Mouse (Mus musculus) limb, embryonic 12.5 days (tissue): ENCODE results near the gene Gprin3. TPM values are rescaled to one million over a fixed set of nuclear protein-coding genes. Genes with fewer than 3 reads are reported as not detected.
"Not testable (repeated sequence)": the region's sequence is repeated elsewhere in the genome, so short reads cannot be mapped to it uniquely, and the experiment has no call there.

ENCODE experiments used
- ATAC-seq: fragments of 200-750 bp; cut with Nextera tagmentation; 2 replicates; pipeline ENCODE4 v1.8.0; 2017; ENCODE audit warnings: low read depth, moderate TSS enrichment; ENCODE audit not compliant: insufficient number of reproducible peaks, insufficient read depth, low FRiP score, low TSS enrichment
- H3K27ac ChIP-seq: fragments of 300-500 bp; sonication (generic); 2 replicates; pipeline ENCODE4 v1.5.1; 2016; ENCODE audit warnings: mild to moderate bottlenecking, moderate library complexity
- H3K27me3 ChIP-seq: fragments of 300-500 bp; sonication (generic); 2 replicates; pipeline ENCODE4 v1.6.1; 2016; ENCODE audit warnings: mild to moderate bottlenecking, moderate library complexity
- H3K36me3 ChIP-seq: fragments of 300-500 bp; sonication (generic); 2 replicates; pipeline ENCODE4 v1.6.1; 2016; ENCODE audit warnings: mild to moderate bottlenecking, moderate library complexity
- H3K4me1 ChIP-seq: fragments of 300-500 bp; sonication (generic); replicated peaks from 2 replicates; pipeline ENCODE4 v1.6.1; 2016
- H3K4me2 ChIP-seq: fragments of 300-500 bp; sonication (generic); 2 replicates; pipeline ENCODE4 v1.6.1; 2016; ENCODE audit warnings: mild to moderate bottlenecking, moderate library complexity
- H3K4me3 ChIP-seq: fragments of 300-500 bp; sonication (generic); replicated peaks from 2 replicates; pipeline ENCODE4 v1.5.1; 2016; ENCODE audit warnings: mild to moderate bottlenecking
- H3K9ac ChIP-seq: fragments of 300-500 bp; sonication (generic); replicated peaks from 2 replicates; pipeline ENCODE4 v1.6.1; 2016; ENCODE audit warnings: mild to moderate bottlenecking, moderate library complexity
- H3K9me3 ChIP-seq: fragments of 300-500 bp; sonication (generic); 2 replicates; pipeline ENCODE4 v1.6.1; 2016; ENCODE audit warnings: mild to moderate bottlenecking, moderate library complexity
- WGBS: fragments of 180-500 bp; shearing (Covaris S2); methylation state at CpG from one replicate; pipeline ENCODE4 v1.1.7; 2016; 5-methylcytosine and 5-hydroxymethylcytosine counted together
- polyA plus RNA-seq: library from polyadenylated mRNA; unstranded; fragments of >200 nt; fragmentation: Nextera tagmentation; extraction: Ambion mirVana; gene quantifications from 2 replicates; pipeline ENCODE4 v1.2.1, GENCODE M21; 2016

Gprin3 gene
- polyA plus RNA-seq, 1 experiment from 2014 or later = 0.93 TPM

DNA sequence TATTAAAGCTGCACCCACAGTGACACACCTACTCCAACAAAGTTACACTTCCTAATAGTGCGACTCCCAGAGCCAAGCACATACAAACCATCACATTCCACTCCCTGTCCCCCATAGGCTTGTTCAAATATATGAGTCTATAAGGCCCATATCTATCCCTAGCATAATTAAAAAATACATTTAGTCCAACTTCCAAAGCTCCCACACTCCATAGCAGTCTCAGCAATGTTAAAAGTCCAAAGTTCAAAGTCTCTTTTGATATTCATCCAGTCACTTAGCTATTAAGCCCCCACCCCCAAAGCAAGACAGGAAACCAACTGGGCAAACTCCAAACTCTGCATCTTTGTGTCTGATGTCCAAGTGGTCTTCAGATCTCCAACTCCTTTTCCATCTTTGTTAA lies 84.9 kb downstream of the Gprin3 start:
- no peak overlapping the region for H3K4me3 ChIP-seq
- 79% methylated on average over 1 of the region's 1 CpGs for WGBS
- no peak overlapping the region for H3K4me2 ChIP-seq
- H3K9ac ChIP-seq = no peak overlapping the region
- H3K4me1 ChIP-seq = no peaks in the 10 kb centered on the region
- no peak for ATAC-seq
- no peaks in the 10 kb centered on the region for H3K27me3 ChIP-seq
- no peaks in the 10 kb centered on the region for H3K36me3 ChIP-seq
- H3K9me3 ChIP-seq = no peaks in the 10 kb centered on the region
- no peak overlapping the region for H3K27ac ChIP-seq

- Histone ChIP-seq H3K9me3 (no peaks in the 10 kb centered on the region), H3K4me1 (no peaks in the 10 kb centered on the region), H3K4me2 (no peak overlapping the region), H3K4me3 (no peak overlapping the region), H3K9ac (no peak overlapping the region), H3K27me3 (no peaks in the 10 kb centered on the region), H3K27ac (no peak overlapping the region), H3K36me3 (no peaks in the 10 kb centered on the region)
- no peak for ATAC-seq
- WGBS = 86% methylated on average over 1 of the region's 1 CpGs
Measured at GRCm38 (mm10) chr6:59328297-59328696, 97.8 kb downstream of the Gprin3 start.

DNA sequence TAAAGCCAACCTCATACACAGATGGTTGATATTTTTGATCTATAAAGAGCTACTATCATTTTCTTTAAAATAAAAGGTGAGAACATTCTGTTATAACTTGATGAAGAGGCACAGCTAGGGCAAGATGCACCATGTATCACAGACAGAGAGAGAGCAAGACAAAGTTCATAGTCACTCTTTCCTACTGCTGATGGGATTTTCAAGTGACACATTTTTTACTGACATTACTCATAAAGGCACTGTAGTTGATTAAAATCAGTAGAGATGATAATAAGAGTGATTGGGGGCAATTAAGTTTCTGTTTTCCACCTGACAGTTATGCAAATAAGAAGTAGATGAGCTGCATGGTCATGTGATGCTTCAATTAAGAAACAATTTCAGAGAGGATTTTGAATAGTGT lies 110.2 kb downstream of the Gprin3 start:
- no peaks in the 10 kb centered on the region for H3K36me3 ChIP-seq
- ATAC-seq = no peak
- no peaks in the 10 kb centered on the region for H3K27me3 ChIP-seq
- H3K4me2 ChIP-seq = no peak overlapping the region
- no peak overlapping the region for H3K4me3 ChIP-seq
- no peaks in the 10 kb centered on the region for H3K9me3 ChIP-seq
- no peak overlapping the region for H3K27ac ChIP-seq
- no peaks in the 10 kb centered on the region for H3K4me1 ChIP-seq
- no peak overlapping the region for H3K9ac ChIP-seq

GRCm38 (mm10) chr6:59315090-59315489 lies 111.0 kb downstream of the Gprin3 start:
- no peak for ATAC-seq
- Histone ChIP-seq H3K36me3 (no peaks in the 10 kb centered on the region), H3K4me3 (no peak overlapping the region), H3K4me2 (no peak overlapping the region), H3K9me3 (no peaks in the 10 kb centered on the region), H3K27ac (no peak overlapping the region), H3K27me3 (no peaks in the 10 kb centered on the region), H3K9ac (no peak overlapping the region), H3K4me1 (no peaks in the 10 kb centered on the region)

GRCm38 (mm10) chr6:59313162-59313561 lies 112.9 kb downstream of the Gprin3 start:
- Histone ChIP-seq H3K27me3 (no peaks in the 10 kb centered on the region), H3K36me3 (no peaks in the 10 kb centered on the region), H3K9ac (no peak overlapping the region), H3K4me2 (no peak overlapping the region), H3K9me3 (no peaks in the 10 kb centered on the region), H3K27ac (no peak overlapping the region), H3K4me3 (no peak overlapping the region), H3K4me1 (no peaks in the 10 kb centered on the region)
- WGBS = 67% methylated on average over 2 of the region's 2 CpGs
- no peak for ATAC-seq

DNA sequence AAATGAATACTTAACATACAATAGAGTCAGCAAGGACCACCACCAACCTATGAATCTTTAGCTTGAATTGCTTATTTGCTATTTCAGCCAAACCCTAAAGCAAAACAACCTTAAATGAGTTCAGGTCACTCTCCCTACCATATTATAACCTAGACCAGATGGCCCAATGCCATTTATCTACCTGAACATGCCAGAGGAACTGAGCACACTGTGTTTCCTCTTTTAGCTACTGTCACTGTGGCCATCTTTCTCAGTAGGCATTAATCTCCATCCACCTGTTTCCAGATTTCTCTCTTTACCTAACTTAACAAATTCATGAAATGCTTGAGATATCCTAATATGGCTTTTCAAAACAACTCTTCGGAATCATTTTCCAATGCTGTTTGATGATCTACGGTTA lies 114.9 kb downstream of the Gprin3 start:
- no peak overlapping the region for H3K27ac ChIP-seq
- no peaks in the 10 kb centered on the region for H3K36me3 ChIP-seq
- H3K9ac ChIP-seq = no peak overlapping the region
- ATAC-seq = no peak
- H3K4me1 ChIP-seq = no peaks in the 10 kb centered on the region
- no peaks in the 10 kb centered on the region for H3K27me3 ChIP-seq
- H3K9me3 ChIP-seq = no peaks in the 10 kb centered on the region
- H3K4me3 ChIP-seq = no peak overlapping the region
- no peak overlapping the region for H3K4me2 ChIP-seq
- 93% methylated on average over 2 of the region's 2 CpGs for WGBS

DNA sequence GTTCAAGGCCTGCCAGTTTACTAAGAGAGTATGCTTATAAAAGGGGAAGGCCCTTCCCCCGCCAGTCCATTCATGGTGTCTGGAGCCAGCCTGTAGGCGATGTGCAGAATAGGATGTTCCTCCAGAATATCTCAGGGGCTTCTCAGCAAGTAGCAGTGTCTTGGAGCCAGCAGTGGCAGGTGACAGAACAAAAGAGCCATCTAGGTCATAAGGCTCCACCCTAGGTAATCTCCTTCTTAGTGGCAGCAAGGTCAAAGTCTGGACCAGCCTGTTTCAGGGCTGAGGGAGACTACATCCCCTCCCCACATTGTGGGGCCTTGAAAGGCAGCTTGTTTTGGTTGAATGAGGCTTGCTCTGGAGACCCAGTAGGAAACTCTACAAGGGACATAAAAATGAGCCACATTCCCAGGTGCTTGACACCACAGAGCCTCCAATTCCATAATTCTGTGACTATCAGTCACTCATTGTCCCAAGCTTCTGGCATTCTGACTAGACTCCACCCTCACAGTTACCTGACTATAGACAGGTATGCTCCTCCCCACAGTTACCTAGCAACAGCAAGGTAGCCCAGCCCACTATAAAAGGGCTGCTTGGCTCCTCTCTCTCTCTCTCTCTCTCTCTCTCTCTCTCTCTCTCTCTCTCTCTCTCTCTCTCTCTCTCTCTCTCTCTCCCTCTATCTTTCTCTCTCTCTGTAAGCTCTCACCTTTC lies 121.7 kb downstream of the Gprin3 start:
- not testable (repeated sequence) for H3K4me1 ChIP-seq, H3K4me2 ChIP-seq, H3K36me3 ChIP-seq, H3K4me3 ChIP-seq, H3K27me3 ChIP-seq, H3K9ac ChIP-seq, H3K9me3 ChIP-seq, ATAC-seq, H3K27ac ChIP-seq
- 84% methylated on average over 2 of the region's 2 CpGs for WGBS

DNA sequence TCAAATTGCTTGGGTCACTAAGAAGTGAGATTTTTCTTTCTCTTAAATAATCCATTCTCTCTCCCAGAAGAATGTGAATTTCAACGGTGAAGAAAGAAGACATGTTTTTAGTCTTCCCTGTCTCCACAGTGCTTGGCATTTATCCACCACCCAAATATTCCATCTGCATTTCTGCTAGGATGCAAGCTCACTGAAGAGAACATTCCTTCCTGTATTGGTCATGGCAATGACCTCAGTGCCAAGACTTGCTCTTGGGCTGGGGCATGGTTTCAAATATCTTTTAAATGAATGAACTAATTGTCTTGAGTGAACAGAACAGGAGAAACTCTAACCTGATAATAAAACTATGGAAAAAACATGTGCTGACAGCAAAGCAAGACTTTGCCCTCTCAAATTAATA lies 123.1 kb downstream of the Gprin3 start:
- Histone ChIP-seq H3K9me3 (no peaks in the 10 kb centered on the region), H3K9ac (no peak overlapping the region), H3K4me1 (no peaks in the 10 kb centered on the region), H3K27me3 (no peaks in the 10 kb centered on the region), H3K4me3 (no peak overlapping the region), H3K36me3 (no peaks in the 10 kb centered on the region), H3K4me2 (no peak overlapping the region), H3K27ac (no peak overlapping the region)
- no peak for ATAC-seq
- 82% methylated on average over 1 of the region's 1 CpGs for WGBS

Other genes starting within 250 kb of the Gprin3 start
- gene Tigd2, start 217.4 kb downstream of the Gprin3 start, polyA plus RNA-seq = 11.2 and 13.0 TPM in 2 replicates